Mouse (Mus musculus): Measurements from ENCODE around the gene Dctn1. TPM values are rescaled to one million over a fixed set of nuclear protein-coding genes. Genes with fewer than 3 reads are reported as not detected.
A peak's percentile ranks its signal among the peaks of the same experiment; 100 is the strongest.

Dctn1 gene
- polyA plus RNA-seq, 1 experiment from 2014 or later, result 158 TPM

- Histone ChIP-seq H3K4me1 (peaks cover 62% of the 10 kb centered on the region), H3K4me2 (replicated peaks) (peak overlapping the region; percentile 72), H3K36me3 (no peaks in the 10 kb centered on the region), H3K9me3 (replicated peaks) (no peaks in the 10 kb centered on the region), H3K9ac (peak overlapping the region; percentile 70), H3K4me3 (peak overlapping the region; percentile 41), H3K27ac (peak overlapping the region; percentile 93), H3K27me3 (peaks cover 16% of the 10 kb centered on the region)
- ATAC-seq (ENCODE audit: low FRiP score), result peak; percentile 26
- 1% methylated on average over 11 of the region's 11 CpGs for WGBS
Measured at GRCm38 (mm10) chr6:83138056-83138455, 27.7 kb upstream of the Dctn1 start.

- peaks cover 64% of the 10 kb centered on the region for H3K4me1 ChIP-seq
- no peak for ATAC-seq (ENCODE audit: low FRiP score)
- H3K4me2 ChIP-seq (replicated peaks), result no peak overlapping the region
- H3K9me3 ChIP-seq (replicated peaks), result no peaks in the 10 kb centered on the region
- H3K27ac ChIP-seq, result no peak overlapping the region
- H3K27me3 ChIP-seq, result peaks cover 12% of the 10 kb centered on the region; the same call in 1 of the 2 replicates
- no peak overlapping the region for H3K4me3 ChIP-seq
- no peak overlapping the region for H3K9ac ChIP-seq
- H3K36me3 ChIP-seq, result no peaks in the 10 kb centered on the region
- WGBS, result 94% methylated on average over 8 of the region's 8 CpGs
Measured at GRCm38 (mm10) chr6:83140044-83140443, 25.7 kb upstream of the Dctn1 start.

GRCm38 (mm10) chr6:83141636-83142035 lies 24.1 kb upstream of the Dctn1 start:
- Histone ChIP-seq H3K4me1 (peaks cover 48% of the 10 kb centered on the region), H3K4me3 (peak overlapping the region; percentile 33; the same call in 1 of the 2 replicates), H3K27me3 (no peaks in the 10 kb centered on the region), H3K9ac (peak overlapping the region; percentile 54), H3K4me2 (replicated peaks) (peak overlapping the region; percentile 67), H3K36me3 (no peaks in the 10 kb centered on the region; the same call in 1 of the 2 replicates), H3K9me3 (replicated peaks) (no peaks in the 10 kb centered on the region), H3K27ac (no peak overlapping the region)
- WGBS, result 27% methylated on average over 4 of the region's 4 CpGs
- no peak for ATAC-seq (ENCODE audit: low FRiP score)

- Histone ChIP-seq H3K4me2 (replicated peaks) (peak overlapping the region; percentile 67), H3K27ac (no peak overlapping the region), H3K9ac (peak overlapping the region; percentile 54), H3K36me3 (peaks cover 1% of the 10 kb centered on the region), H3K4me3 (peak overlapping the region; percentile 33), H3K27me3 (no peaks in the 10 kb centered on the region), H3K4me1 (peaks cover 45% of the 10 kb centered on the region), H3K9me3 (replicated peaks) (no peaks in the 10 kb centered on the region)
- ATAC-seq (ENCODE audit: low FRiP score), result peak; percentile 5; the same call in 1 of the 2 replicates
- WGBS, result 2% methylated on average over 41 of the region's 41 CpGs
Measured at GRCm38 (mm10) chr6:83142211-83142731, 23.4 kb upstream of the Dctn1 start.

GRCm38 (mm10) chr6:83142886-83143285 lies 22.8 kb upstream of the Dctn1 start:
- peaks cover 8% of the 10 kb centered on the region for H3K36me3 ChIP-seq
- no peak overlapping the region for H3K27ac ChIP-seq
- ATAC-seq (ENCODE audit: low FRiP score), result peak; percentile 26; the same call in 1 of the 2 replicates
- H3K27me3 ChIP-seq, result no peaks in the 10 kb centered on the region
- WGBS, result 44% methylated on average over 11 of the region's 11 CpGs
- H3K9me3 ChIP-seq (replicated peaks), result no peaks in the 10 kb centered on the region
- peaks cover 39% of the 10 kb centered on the region for H3K4me1 ChIP-seq
- 0 out of 2 replicates have a peak overlapping the region, but pooled peaks have one; percentile 10 for H3K9ac ChIP-seq
- H3K4me3 ChIP-seq, result no peak overlapping the region
- peak overlapping the region; percentile 67 for H3K4me2 ChIP-seq (replicated peaks)

GRCm38 (mm10) chr6:83145209-83145608 lies 20.5 kb upstream of the Dctn1 start:
- no peak overlapping the region for H3K9ac ChIP-seq
- 97% methylated on average over 2 of the region's 2 CpGs for WGBS
- H3K4me3 ChIP-seq, result no peak overlapping the region
- H3K4me1 ChIP-seq, result peaks cover 25% of the 10 kb centered on the region
- H3K4me2 ChIP-seq (replicated peaks), result no peak overlapping the region
- no peak overlapping the region for H3K27ac ChIP-seq
- H3K27me3 ChIP-seq, result no peaks in the 10 kb centered on the region
- ATAC-seq (ENCODE audit: low FRiP score), result no peak
- H3K36me3 ChIP-seq, result peaks cover 29% of the 10 kb centered on the region
- no peaks in the 10 kb centered on the region for H3K9me3 ChIP-seq (replicated peaks)

- 70% methylated on average over 9 of the region's 9 CpGs for WGBS
Measured at GRCm38 (mm10) chr6:83145805-83146204, 19.9 kb upstream of the Dctn1 start.

GRCm38 (mm10) chr6:83147280-83147679 lies 18.4 kb upstream of the Dctn1 start:
- Histone ChIP-seq H3K4me1 (peaks cover 24% of the 10 kb centered on the region), H3K9ac (0 out of 2 replicates have a peak overlapping the region, but pooled peaks have one; percentile 14), H3K4me2 (replicated peaks) (no peak overlapping the region), H3K4me3 (no peak overlapping the region), H3K9me3 (replicated peaks) (no peaks in the 10 kb centered on the region), H3K27me3 (no peaks in the 10 kb centered on the region), H3K27ac (no peak overlapping the region), H3K36me3 (peaks cover 43% of the 10 kb centered on the region)
- WGBS, result 71% methylated on average over 7 of the region's 7 CpGs
- no peak for ATAC-seq (ENCODE audit: low FRiP score)

More at GRCm38 (mm10) chr6:83145805-83146204, 19.9 kb upstream of the Dctn1 start:
- no peak overlapping the region for H3K4me2 ChIP-seq (replicated peaks)
- ATAC-seq (ENCODE audit: low FRiP score), result no peak
- no peak overlapping the region for H3K9ac ChIP-seq
- H3K4me1 ChIP-seq, result peaks cover 25% of the 10 kb centered on the region
- H3K27ac ChIP-seq, result no peak overlapping the region; the same call in 1 of the 2 replicates
- no peaks in the 10 kb centered on the region for H3K27me3 ChIP-seq
- H3K9me3 ChIP-seq (replicated peaks), result no peaks in the 10 kb centered on the region
- no peak overlapping the region for H3K4me3 ChIP-seq
- H3K36me3 ChIP-seq, result peaks cover 34% of the 10 kb centered on the region

- Histone ChIP-seq H3K36me3 (peaks cover 51% of the 10 kb centered on the region), H3K4me1 (peaks cover 29% of the 10 kb centered on the region), H3K4me3 (no peak overlapping the region), H3K4me2 (replicated peaks) (no peak overlapping the region), H3K27me3 (no peaks in the 10 kb centered on the region), H3K9me3 (replicated peaks) (no peaks in the 10 kb centered on the region), H3K27ac (peak overlapping the region; percentile 44; the same call in 1 of the 2 replicates), H3K9ac (peak overlapping the region; percentile 29)
- WGBS, result 20% methylated on average over 8 of the region's 8 CpGs
- no peak for ATAC-seq (ENCODE audit: low FRiP score)
Measured at GRCm38 (mm10) chr6:83151721-83152120, 14.0 kb upstream of the Dctn1 start.

- Histone ChIP-seq H3K4me2 (replicated peaks) (no peak overlapping the region), H3K9me3 (replicated peaks) (no peaks in the 10 kb centered on the region), H3K4me1 (peaks cover 29% of the 10 kb centered on the region), H3K4me3 (no peak overlapping the region), H3K36me3 (peaks cover 42% of the 10 kb centered on the region), H3K27me3 (no peaks in the 10 kb centered on the region; the same call in 1 of the 2 replicates), H3K9ac (no peak overlapping the region), H3K27ac (no peak overlapping the region)
- ATAC-seq (ENCODE audit: low FRiP score), result no peak
- 82% methylated on average over 12 of the region's 12 CpGs for WGBS
Measured at GRCm38 (mm10) chr6:83153038-83153437, 12.7 kb upstream of the Dctn1 start.

GRCm38 (mm10) chr6:83153485-83153884 lies 12.2 kb upstream of the Dctn1 start:
- Histone ChIP-seq H3K4me1 (peaks cover 29% of the 10 kb centered on the region), H3K4me2 (replicated peaks) (no peak overlapping the region), H3K4me3 (no peak overlapping the region), H3K9ac (no peak overlapping the region), H3K27me3 (no peaks in the 10 kb centered on the region; the same call in 1 of the 2 replicates), H3K9me3 (replicated peaks) (no peaks in the 10 kb centered on the region), H3K36me3 (peaks cover 39% of the 10 kb centered on the region), H3K27ac (no peak overlapping the region)
- ATAC-seq (ENCODE audit: low FRiP score), result no peak
- 75% methylated on average over 5 of the region's 5 CpGs for WGBS

- Histone ChIP-seq H3K4me1 (peaks cover 29% of the 10 kb centered on the region), H3K27ac (peak overlapping the region; percentile 53), H3K27me3 (peaks cover 9% of the 10 kb centered on the region), H3K4me2 (replicated peaks) (peak overlapping the region; percentile 81), H3K9ac (peak overlapping the region; percentile 71), H3K9me3 (replicated peaks) (no peaks in the 10 kb centered on the region), H3K36me3 (peaks cover 17% of the 10 kb centered on the region), H3K4me3 (peak overlapping the region; percentile 52)
- 7% methylated on average over 23 of the region's 23 CpGs for WGBS
- peak; percentile 54 for ATAC-seq (ENCODE audit: low FRiP score)
Measured at GRCm38 (mm10) chr6:83155552-83156238, 10.0 kb upstream of the Dctn1 start.

Measured in hindbrain, embryonic 12.5 days (tissue).